Mouse (Mus musculus) embryo, embryonic 11 days (tissue): ENCODE measurements around the gene Smoc2.
A peak's percentile ranks its signal among the peaks of the same experiment; 100 is the strongest.

ENCODE experiments used
- DNase-seq: peaks from one replicate; pipeline ENCODE4 v3.0.0-alpha.2; 2015

Smoc2 gene

GRCm38 (mm10) chr17:14353219-14354079, 74.1 kb downstream of the Smoc2 start:
- DNase-seq: no peak

- no peak for DNase-seq
Measured at GRCm38 (mm10) chr17:14361511-14361910, 82.2 kb downstream of the Smoc2 start.

DNA sequence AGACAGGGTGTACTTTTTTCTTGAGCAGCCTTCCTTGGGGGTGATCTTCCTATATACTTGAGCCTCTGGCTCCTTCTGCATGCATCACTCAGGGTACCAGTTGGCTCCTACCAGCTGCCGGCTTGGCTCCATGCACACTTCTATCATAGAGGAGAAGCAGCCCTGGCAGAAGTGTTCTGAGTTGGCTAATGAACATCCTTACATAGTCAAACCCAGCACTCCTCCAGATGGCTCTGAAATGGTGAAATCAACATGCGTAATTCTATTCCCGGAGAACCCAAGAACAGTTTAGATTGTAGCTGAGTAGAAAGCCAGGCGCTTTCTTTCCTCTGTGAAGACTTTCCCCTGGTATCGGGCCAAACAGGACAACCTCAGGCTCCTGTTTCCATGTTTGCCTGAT, 91.2 kb downstream of the Smoc2 start:
- no peak for DNase-seq

GRCm38 (mm10) chr17:14371606-14372005, 92.3 kb downstream of the Smoc2 start:
- DNase-seq: no peak

- no peak for DNase-seq
Measured at GRCm38 (mm10) chr17:14372324-14373145, 93.2 kb downstream of the Smoc2 start.

DNA sequence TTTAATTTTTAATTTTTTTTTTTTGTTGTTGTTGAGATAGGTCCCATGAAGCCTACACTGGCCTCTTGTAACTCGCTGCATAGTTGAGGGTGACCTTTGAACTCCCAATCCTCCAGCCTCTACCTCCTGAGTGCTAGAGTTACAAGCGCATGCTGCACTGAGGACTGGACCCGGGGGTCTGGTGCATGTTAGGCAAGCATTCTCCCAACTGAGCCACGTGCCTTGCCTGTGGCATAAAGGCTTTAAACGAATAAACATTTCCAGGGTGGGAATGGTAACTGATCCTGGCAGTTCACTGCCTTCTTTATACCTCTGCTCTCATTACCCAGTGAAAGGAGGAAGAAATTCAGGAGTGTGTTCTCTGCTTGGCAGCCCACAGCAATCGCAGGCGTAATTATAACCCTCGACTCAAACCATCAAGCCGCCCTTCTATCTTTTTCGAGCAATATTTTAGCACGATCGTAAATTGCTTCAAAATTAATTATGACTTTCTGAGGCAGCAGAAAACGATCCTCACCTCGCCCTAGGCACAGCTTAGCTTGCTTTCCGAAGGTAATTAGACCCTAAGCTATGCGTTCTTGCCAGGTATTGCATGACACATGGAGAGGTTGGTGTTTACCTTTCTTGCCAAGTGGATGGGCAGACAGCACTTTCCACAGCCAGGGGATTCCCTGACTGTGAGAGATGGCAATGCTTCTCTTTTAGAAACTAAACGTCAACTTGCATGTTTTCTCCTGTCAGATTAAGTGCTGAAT, 99.6 kb downstream of the Smoc2 start:
- DNase-seq: peak; percentile 50

- no peak for DNase-seq
Measured at GRCm38 (mm10) chr17:14379518-14379917, 100.2 kb downstream of the Smoc2 start.

DNA sequence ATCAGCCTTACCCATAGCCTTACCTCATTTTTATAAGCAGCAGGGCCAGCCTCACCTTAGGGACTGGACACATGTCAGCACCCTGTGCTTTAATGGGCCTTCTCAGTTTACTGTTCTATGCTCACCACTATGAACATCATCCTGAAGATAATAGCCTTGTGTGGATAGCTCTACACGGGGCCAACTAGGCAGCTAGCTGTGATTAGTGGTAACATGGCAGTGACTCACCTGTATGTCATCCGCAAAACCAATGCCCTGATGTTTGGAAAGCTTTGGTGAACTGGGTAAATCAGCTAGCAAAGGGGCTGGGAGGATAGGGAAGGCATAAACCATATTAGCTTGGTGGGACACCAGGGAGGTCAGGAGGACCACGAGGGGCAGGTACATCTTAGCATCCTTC, 100.7 kb downstream of the Smoc2 start:
- DNase-seq: no peak

DNA sequence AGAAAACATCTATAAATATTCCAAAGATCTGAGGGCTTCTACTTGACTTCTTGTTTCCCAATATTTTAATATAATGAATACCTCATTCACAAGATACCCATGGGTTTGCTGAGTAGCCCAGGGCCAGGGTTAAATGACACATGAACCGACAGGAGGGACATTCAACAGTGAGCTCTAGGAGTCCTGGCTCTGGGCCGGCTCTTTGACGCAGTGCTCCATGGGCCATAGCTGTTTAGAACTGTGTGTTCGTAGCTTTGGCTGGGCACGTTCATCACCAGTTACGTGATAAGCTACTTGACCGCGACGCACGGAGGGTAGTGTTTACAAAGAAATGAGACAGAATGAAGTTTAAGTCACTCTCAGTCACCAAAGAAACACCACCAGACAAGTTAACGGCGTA, 101.2 kb downstream of the Smoc2 start:
- DNase-seq: no peak

- DNase-seq: no peak
Measured at GRCm38 (mm10) chr17:14381482-14381881, 102.2 kb downstream of the Smoc2 start.

GRCm38 (mm10) chr17:14383981-14384380, 104.7 kb downstream of the Smoc2 start:
- no peak for DNase-seq

DNA sequence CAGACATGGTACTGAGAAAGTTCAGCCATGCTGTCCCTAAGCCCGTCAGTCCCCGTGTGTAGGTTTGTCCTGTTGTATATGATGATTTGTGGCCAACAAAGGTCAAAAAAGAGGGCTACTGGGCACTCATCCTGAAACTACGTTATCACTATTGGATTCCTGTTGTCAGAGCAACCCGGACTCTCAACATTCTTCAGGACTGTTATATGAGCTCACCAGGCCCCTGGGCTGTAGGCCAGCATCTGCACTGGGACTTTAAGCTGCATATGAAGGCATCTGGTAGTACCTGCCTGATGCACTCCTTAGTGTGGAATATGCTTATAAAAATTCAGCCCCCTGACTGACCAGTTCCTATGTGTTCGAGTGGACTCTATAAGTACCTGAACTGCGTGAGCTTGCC, 105.7 kb downstream of the Smoc2 start:
- DNase-seq: no peak

- no peak for DNase-seq
Measured at GRCm38 (mm10) chr17:14387261-14387660, 108.0 kb downstream of the Smoc2 start.

DNA sequence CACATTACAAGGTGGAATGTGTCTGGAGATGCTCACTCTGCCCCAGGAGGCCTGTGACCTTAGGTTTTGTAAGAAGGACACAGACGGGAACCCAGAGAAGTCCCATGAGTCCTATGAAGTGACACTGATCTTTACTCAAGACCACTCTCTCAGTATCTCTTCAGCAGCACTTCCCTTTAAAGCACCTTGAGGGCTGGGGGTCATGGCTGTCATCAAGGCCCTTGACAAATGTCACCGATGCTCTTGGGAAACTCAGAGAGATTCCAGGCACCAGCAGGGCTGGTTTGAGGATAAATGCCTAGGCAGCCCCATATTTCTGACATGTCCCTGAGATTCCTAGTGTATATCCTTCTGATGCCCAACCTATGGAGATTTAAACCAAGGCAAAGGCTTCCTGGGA, 113.1 kb downstream of the Smoc2 start:
- no peak for DNase-seq

GRCm38 (mm10) chr17:14394861-14395260, 115.6 kb downstream of the Smoc2 start:
- no peak for DNase-seq

GRCm38 (mm10) chr17:14397456-14397855, 118.2 kb downstream of the Smoc2 start:
- DNase-seq: no peak

GRCm38 (mm10) chr17:14398650-14399424, 119.5 kb downstream of the Smoc2 start:
- no peak for DNase-seq

DNA sequence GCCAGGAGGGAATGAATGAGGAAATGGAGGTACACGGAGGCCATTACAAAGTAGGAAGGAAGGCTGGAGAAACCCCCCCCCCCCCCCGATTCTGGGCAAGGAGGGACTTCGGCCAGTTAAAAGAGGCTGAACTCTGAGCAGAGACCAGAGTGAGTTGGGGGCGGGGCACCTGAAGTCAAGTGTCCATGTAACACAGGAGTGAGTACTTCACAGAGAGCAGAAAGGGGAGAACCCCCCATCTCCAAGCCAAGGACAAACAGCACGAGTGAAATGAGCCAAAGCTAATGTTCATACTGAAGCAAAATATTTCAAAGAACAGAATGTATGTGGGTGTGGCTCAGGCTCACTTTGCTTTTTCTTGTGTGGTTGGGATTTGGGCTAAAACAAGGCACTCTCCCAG, 121.7 kb downstream of the Smoc2 start:
- DNase-seq: no peak

- peak; percentile 17 for DNase-seq
Measured at GRCm38 (mm10) chr17:14407874-14408273, 128.6 kb downstream of the Smoc2 start.

- DNase-seq: no peak
Measured at GRCm38 (mm10) chr17:14412460-14412859, 133.2 kb downstream of the Smoc2 start.

- no peak for DNase-seq
Measured at GRCm38 (mm10) chr17:14414511-14414910, 135.2 kb downstream of the Smoc2 start.

DNA sequence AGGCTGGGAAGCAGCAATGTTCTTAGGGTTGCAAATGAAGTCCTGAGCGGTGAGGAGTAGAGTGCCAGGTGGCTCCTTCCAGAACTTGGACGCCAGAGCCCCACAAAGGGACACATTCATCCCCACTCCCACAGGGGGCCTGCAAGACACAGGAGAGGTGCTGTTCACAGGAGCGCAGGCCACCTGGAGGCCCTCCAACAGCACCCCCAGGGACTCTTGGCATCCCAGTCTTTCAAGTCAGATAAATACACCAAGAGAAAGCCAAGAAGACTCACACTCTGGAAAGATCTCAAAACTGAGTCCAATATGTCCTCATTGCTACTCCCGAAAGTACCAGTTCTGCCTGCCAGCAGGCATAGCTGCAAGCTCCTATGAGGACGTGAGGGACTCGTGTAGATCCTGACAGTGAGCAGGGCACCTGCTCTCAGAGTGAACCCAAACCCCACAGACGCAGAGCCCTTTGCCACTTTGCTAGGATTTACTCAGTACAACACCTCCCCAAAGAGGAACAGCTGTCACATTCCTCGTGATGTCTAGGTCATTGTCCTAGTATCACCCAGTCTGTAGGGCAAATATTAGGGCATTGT, 141.2 kb downstream of the Smoc2 start:
- DNase-seq: no peak
